Mouse (Mus musculus): ENCODE measurements at regions not wholly inside any gene's neighbourhood (a gene's known extent, or its start where the extent isn't known, plus 50 kb on each side); places are given as distances from the start of the nearest gene placed in this dataset.

DNA sequence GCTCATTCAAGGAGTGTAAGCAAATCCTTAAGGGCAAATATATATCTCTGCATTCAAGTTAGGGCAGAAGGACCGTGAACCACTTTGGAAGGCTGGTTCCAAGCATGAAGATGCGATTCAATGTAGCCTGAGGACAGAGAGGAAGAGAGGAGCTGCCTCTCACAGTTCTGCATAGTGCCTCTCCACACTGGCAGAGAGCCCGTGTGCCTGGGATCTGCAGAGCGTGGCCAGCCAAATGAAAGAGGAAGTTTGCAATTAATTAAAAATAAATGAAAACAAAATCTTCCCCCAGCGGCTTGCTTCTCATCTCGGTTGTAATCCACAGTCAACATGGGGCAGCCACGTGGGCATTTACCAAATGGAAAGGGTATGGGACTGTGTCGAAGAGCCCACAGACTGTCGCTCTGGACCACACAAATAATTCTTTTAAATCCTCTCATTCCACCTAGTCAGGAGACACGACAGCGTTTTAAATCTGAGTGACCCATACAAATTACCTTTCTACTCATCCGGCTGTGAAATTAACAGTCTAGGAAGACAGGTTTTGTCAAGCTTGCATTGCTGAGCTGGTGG, 129.1 kb upstream of the Col1a2 start:
- ATAC-seq (ENCODE audit: low FRiP score): no peak
- H3K27ac ChIP-seq (ENCODE audit: low read depth, low read length): no peak overlapping the region

GRCm38 (mm10) chr6:4396808-4397207, 107.8 kb upstream of the Col1a2 start:
- Histone ChIP-seq H3K27me3 (ENCODE audit: control insufficient read depth, insufficient read depth, low read length) (no peaks in the 10 kb centered on the region), H3K4me3 (ENCODE audit: low read depth, low read length) (no peak overlapping the region), H3K36me3 (ENCODE audit: control insufficient read depth, insufficient read depth, low read length) (no peaks in the 10 kb centered on the region), H3K9ac (ENCODE audit: low read length) (no peak overlapping the region), H3K9me3 (ENCODE audit: control insufficient read depth, low read length) (no peaks in the 10 kb centered on the region), H3K27ac (ENCODE audit: low read depth, low read length) (no peak overlapping the region), H3K4me2 (no peak overlapping the region), H3K4me1 (ENCODE audit: control insufficient read depth, insufficient read depth, low read length) (peaks cover 10% of the 10 kb centered on the region; the same call in 1 of the 2 replicates)
- 86% methylated on average over 7 of the region's 7 CpGs for WGBS
- no peak for DNase-seq (ENCODE audit: low spot score, missing footprints)
- ATAC-seq (ENCODE audit: low FRiP score): no peak

More for the DNA sequence above, 129.1 kb upstream of the Col1a2 start:
- Histone ChIP-seq H3K9ac (ENCODE audit: low read length) (no peak overlapping the region), H3K4me1 (ENCODE audit: control insufficient read depth, insufficient read depth, low read length) (no peaks in the 10 kb centered on the region), H3K4me3 (ENCODE audit: low read depth, low read length) (no peak overlapping the region), H3K9me3 (ENCODE audit: control insufficient read depth, low read length) (no peaks in the 10 kb centered on the region), H3K4me2 (no peak overlapping the region), H3K27me3 (ENCODE audit: control insufficient read depth, insufficient read depth, low read length) (no peaks in the 10 kb centered on the region), H3K36me3 (ENCODE audit: control insufficient read depth, insufficient read depth, low read length) (no peaks in the 10 kb centered on the region)
- DNase-seq (ENCODE audit: low spot score, missing footprints): no peak
- 75% methylated on average over 12 of the region's 12 CpGs for WGBS

GRCm38 (mm10) chr6:4397695-4398598, 106.7 kb upstream of the Col1a2 start:
- H3K27ac ChIP-seq (ENCODE audit: low read depth, low read length): no peak overlapping the region

GRCm38 (mm10) chr6:4398599-4398980, 106.0 kb upstream of the Col1a2 start:
- no peaks in the 10 kb centered on the region for H3K27me3 ChIP-seq (ENCODE audit: control insufficient read depth, insufficient read depth, low read length)
- DNase-seq (ENCODE audit: low spot score, missing footprints): peak; percentile 61
- H3K27ac ChIP-seq (ENCODE audit: low read depth, low read length): no peak overlapping the region
- H3K36me3 ChIP-seq (ENCODE audit: control insufficient read depth, insufficient read depth, low read length): no peaks in the 10 kb centered on the region
- ATAC-seq (ENCODE audit: low FRiP score): no peak
- no peak overlapping the region for H3K4me2 ChIP-seq
- 88% methylated on average over 9 of the region's 9 CpGs for WGBS
- peaks cover 10% of the 10 kb centered on the region; the same call in 1 of the 2 replicates for H3K4me1 ChIP-seq (ENCODE audit: control insufficient read depth, insufficient read depth, low read length)
- H3K9ac ChIP-seq (ENCODE audit: low read length): no peak overlapping the region
- no peaks in the 10 kb centered on the region for H3K9me3 ChIP-seq (ENCODE audit: control insufficient read depth, low read length)
- no peak overlapping the region for H3K4me3 ChIP-seq (ENCODE audit: low read depth, low read length)

More at GRCm38 (mm10) chr6:4397695-4398598, 106.7 kb upstream of the Col1a2 start:
- Histone ChIP-seq H3K9me3 (ENCODE audit: control insufficient read depth, low read length) (no peaks in the 10 kb centered on the region), H3K9ac (ENCODE audit: low read length) (no peak overlapping the region), H3K4me1 (ENCODE audit: control insufficient read depth, insufficient read depth, low read length) (peaks cover 10% of the 10 kb centered on the region; the same call in 1 of the 2 replicates), H3K4me3 (ENCODE audit: low read depth, low read length) (no peak overlapping the region), H3K4me2 (no peak overlapping the region), H3K36me3 (ENCODE audit: control insufficient read depth, insufficient read depth, low read length) (no peaks in the 10 kb centered on the region), H3K27me3 (ENCODE audit: control insufficient read depth, insufficient read depth, low read length) (no peaks in the 10 kb centered on the region)
- 54% methylated on average over 16 of the region's 16 CpGs for WGBS
- peak; percentile 68 for ATAC-seq (ENCODE audit: low FRiP score)
- peak; percentile 80 for DNase-seq (ENCODE audit: low spot score, missing footprints)

GRCm38 (mm10) chr6:4405301-4405700, 99.3 kb upstream of the Col1a2 start:
- DNase-seq (ENCODE audit: low spot score, missing footprints): no peak
- no peak overlapping the region for H3K4me3 ChIP-seq (ENCODE audit: low read depth, low read length)
- H3K4me1 ChIP-seq (ENCODE audit: control insufficient read depth, insufficient read depth, low read length): no peaks in the 10 kb centered on the region
- H3K27me3 ChIP-seq (ENCODE audit: control insufficient read depth, insufficient read depth, low read length): no peaks in the 10 kb centered on the region
- no peaks in the 10 kb centered on the region for H3K36me3 ChIP-seq (ENCODE audit: control insufficient read depth, insufficient read depth, low read length)
- no peak for ATAC-seq (ENCODE audit: low FRiP score)
- H3K27ac ChIP-seq (ENCODE audit: low read depth, low read length): no peak overlapping the region
- H3K4me2 ChIP-seq: no peak overlapping the region
- no peak overlapping the region for H3K9ac ChIP-seq (ENCODE audit: low read length)
- 98% methylated on average over 3 of the region's 3 CpGs for WGBS
- H3K9me3 ChIP-seq (ENCODE audit: control insufficient read depth, low read length): no peaks in the 10 kb centered on the region

DNA sequence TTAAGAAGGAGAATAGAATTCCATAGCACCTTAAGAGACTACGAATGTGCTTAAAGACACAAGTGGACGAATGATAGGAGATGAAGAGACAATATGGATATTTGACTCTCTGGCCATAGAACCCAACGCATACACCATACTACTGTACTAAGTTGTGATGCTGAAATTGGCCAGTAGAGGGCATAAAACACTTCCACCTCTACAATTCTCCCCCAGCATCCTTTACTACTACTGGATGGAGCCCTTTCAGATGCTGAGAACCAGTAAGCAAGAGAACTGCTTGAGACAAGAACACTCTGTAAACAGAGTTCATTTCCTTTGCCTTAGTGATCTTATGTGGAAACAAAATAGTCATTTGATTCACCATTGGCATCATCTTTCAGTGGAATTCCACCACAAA, 96.9 kb upstream of the Col1a2 start:
- no peak for ATAC-seq (ENCODE audit: low FRiP score)
- H3K4me1 ChIP-seq (ENCODE audit: control insufficient read depth, insufficient read depth, low read length): no peaks in the 10 kb centered on the region
- peak; percentile 93 for DNase-seq (ENCODE audit: low spot score, missing footprints)
- no peak overlapping the region for H3K4me3 ChIP-seq (ENCODE audit: low read depth, low read length)
- no peaks in the 10 kb centered on the region for H3K27me3 ChIP-seq (ENCODE audit: control insufficient read depth, insufficient read depth, low read length)
- H3K9me3 ChIP-seq (ENCODE audit: control insufficient read depth, low read length): no peaks in the 10 kb centered on the region
- H3K9ac ChIP-seq (ENCODE audit: low read length): no peak overlapping the region
- H3K36me3 ChIP-seq (ENCODE audit: control insufficient read depth, insufficient read depth, low read length): no peaks in the 10 kb centered on the region
- H3K27ac ChIP-seq (ENCODE audit: low read depth, low read length): no peak overlapping the region
- H3K4me2 ChIP-seq: no peak overlapping the region
- WGBS: 49% methylated on average over 3 of the region's 3 CpGs

DNA sequence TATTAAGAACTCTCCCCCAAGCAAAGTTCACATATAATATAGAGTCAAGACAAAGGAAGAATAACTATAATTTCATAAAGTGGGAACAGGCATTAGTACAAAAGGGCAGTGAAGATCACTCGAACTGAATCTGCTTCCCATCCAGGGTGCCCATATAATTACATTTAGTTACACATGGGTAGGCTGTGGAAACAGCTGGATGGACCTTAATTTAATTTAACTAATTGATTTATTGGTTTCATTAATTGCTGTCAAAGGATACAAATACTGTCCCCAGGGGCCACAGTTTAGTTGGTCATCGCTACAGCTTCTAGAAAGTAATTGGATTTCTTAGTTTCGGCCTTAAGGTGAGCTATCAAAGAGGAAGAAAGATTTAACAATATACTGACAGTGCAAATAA, 91.4 kb upstream of the Col1a2 start:
- WGBS: 83% methylated on average over 3 of the region's 3 CpGs
- Histone ChIP-seq H3K36me3 (ENCODE audit: control insufficient read depth, insufficient read depth, low read length) (no peaks in the 10 kb centered on the region), H3K4me2 (no peak overlapping the region), H3K27ac (ENCODE audit: low read depth, low read length) (no peak overlapping the region), H3K9ac (ENCODE audit: low read length) (no peak overlapping the region), H3K27me3 (ENCODE audit: control insufficient read depth, insufficient read depth, low read length) (no peaks in the 10 kb centered on the region), H3K9me3 (ENCODE audit: control insufficient read depth, low read length) (no peaks in the 10 kb centered on the region), H3K4me1 (ENCODE audit: control insufficient read depth, insufficient read depth, low read length) (no peaks in the 10 kb centered on the region), H3K4me3 (ENCODE audit: low read depth, low read length) (no peak overlapping the region)
- ATAC-seq (ENCODE audit: low FRiP score) (no peak), DNase-seq (ENCODE audit: low spot score, missing footprints) (peak; percentile 21)

GRCm38 (mm10) chr6:4414166-4414565, 90.4 kb upstream of the Col1a2 start:
- H3K4me3 ChIP-seq (ENCODE audit: low read depth, low read length): no peak overlapping the region

DNA sequence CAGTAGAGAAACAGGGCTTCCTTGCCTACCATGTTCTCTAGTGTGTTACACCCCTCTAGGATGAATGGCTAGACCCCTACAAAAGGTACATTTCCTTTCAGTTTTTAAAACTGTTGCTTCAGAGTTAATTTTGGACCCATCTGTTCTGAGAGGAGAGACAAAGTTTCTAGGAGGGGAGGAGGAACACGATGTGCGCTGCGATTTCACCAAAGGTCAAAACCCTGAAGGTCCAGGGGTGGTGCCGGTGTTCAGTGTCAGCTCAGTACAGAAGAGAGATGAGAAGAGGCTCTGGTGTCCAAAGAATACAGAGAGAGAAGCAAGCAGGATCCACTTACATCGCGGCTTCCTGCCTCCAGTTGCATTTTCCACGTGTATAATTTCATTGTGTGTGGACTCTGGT, 89.4 kb upstream of the Col1a2 start:
- no peaks in the 10 kb centered on the region for H3K9me3 ChIP-seq (ENCODE audit: control insufficient read depth, low read length)
- no peak overlapping the region for H3K27ac ChIP-seq (ENCODE audit: low read depth, low read length)
- DNase-seq (ENCODE audit: low spot score, missing footprints) (peak; percentile 76), ATAC-seq (ENCODE audit: low FRiP score) (no peak)
- no peak overlapping the region for H3K4me3 ChIP-seq (ENCODE audit: low read depth, low read length)
- no peaks in the 10 kb centered on the region for H3K27me3 ChIP-seq (ENCODE audit: control insufficient read depth, insufficient read depth, low read length)
- no peak overlapping the region for H3K4me2 ChIP-seq
- no peaks in the 10 kb centered on the region for H3K36me3 ChIP-seq (ENCODE audit: control insufficient read depth, insufficient read depth, low read length)
- no peak overlapping the region for H3K9ac ChIP-seq (ENCODE audit: low read length)
- no peaks in the 10 kb centered on the region for H3K4me1 ChIP-seq (ENCODE audit: control insufficient read depth, insufficient read depth, low read length)
- 81% methylated on average over 7 of the region's 7 CpGs for WGBS

More at GRCm38 (mm10) chr6:4414166-4414565, 90.4 kb upstream of the Col1a2 start:
- WGBS: 42% methylated on average over 6 of the region's 6 CpGs
- Histone ChIP-seq H3K4me1 (ENCODE audit: control insufficient read depth, insufficient read depth, low read length) (no peaks in the 10 kb centered on the region), H3K27ac (ENCODE audit: low read depth, low read length) (no peak overlapping the region), H3K9ac (ENCODE audit: low read length) (no peak overlapping the region), H3K9me3 (ENCODE audit: control insufficient read depth, low read length) (no peaks in the 10 kb centered on the region), H3K4me2 (no peak overlapping the region), H3K27me3 (ENCODE audit: control insufficient read depth, insufficient read depth, low read length) (no peaks in the 10 kb centered on the region), H3K36me3 (ENCODE audit: control insufficient read depth, insufficient read depth, low read length) (no peaks in the 10 kb centered on the region)
- ATAC-seq (ENCODE audit: low FRiP score) (no peak), DNase-seq (ENCODE audit: low spot score, missing footprints) (peak; percentile 87)
